Mouse (Mus musculus): ENCODE data around the gene Aig1.

Gene Aig1

GRCm38 (mm10) chr10:13861115-13861909 is 7.5 kb downstream of the Aig1 start:
- TF ChIP-seq GATA4 (IDR thresholded peaks at IDR 0.05; ENCODE audit: insufficient replicate concordance, low read length): no peak

- no peak for TF ChIP-seq GATA4 (IDR thresholded peaks at IDR 0.05; ENCODE audit: insufficient replicate concordance, low read length)
Observed at GRCm38 (mm10) chr10:13856438-13856837, 12.3 kb downstream of the Aig1 start.

DNA sequence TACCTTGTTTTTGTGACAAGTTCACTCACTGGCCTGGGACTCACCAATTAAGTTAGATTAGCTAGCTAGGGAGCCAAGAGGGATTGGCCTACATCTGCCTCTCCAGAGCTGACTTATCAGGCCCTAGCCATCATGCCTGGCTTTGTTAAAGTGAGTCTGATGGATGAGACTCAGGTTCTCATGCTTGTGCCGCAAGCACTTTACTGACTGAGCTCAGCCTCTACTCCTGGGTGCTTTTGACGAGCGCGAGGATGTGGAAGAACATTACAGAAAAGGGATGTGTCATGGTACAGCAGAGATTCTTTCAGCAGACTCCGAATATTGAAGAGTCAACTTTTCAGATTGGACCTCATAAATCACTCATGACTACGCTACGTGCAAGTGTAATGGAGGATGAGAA is 12.8 kb downstream of the Aig1 start:
- TF ChIP-seq GATA4 (IDR thresholded peaks at IDR 0.05; ENCODE audit: insufficient replicate concordance, low read length): no peak

GRCm38 (mm10) chr10:13855111-13855510 is 13.7 kb downstream of the Aig1 start:
- TF ChIP-seq GATA4 (IDR thresholded peaks at IDR 0.05; ENCODE audit: insufficient replicate concordance, low read length): no peak

DNA sequence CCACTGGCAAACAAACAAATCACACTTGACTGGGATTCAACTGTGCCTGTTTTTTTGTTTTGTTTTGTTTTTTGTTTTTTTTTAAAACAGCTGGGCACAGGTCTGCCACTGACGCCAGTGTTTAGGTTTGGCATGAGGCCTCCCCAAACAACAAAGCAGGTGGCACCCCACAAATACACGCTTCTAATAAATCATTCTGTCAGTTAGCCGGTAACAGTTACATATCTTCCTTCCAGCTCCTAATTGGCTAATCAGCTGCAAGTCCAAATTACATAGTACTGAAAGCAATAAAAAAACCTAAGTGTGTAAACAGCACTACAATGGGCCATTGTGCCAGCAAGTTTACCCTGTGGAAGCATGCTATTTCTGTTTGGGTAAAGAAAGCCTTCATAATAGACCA is 18.7 kb downstream of the Aig1 start:
- TF ChIP-seq GATA4 (IDR thresholded peaks at IDR 0.05; ENCODE audit: insufficient replicate concordance, low read length): no peak

GRCm38 (mm10) chr10:13849205-13849604 is 19.6 kb downstream of the Aig1 start:
- no peak for TF ChIP-seq GATA4 (IDR thresholded peaks at IDR 0.05; ENCODE audit: insufficient replicate concordance, low read length)

GRCm38 (mm10) chr10:13844864-13845263 is 23.9 kb downstream of the Aig1 start:
- TF ChIP-seq GATA4 (IDR thresholded peaks at IDR 0.05; ENCODE audit: insufficient replicate concordance, low read length): no peak

DNA sequence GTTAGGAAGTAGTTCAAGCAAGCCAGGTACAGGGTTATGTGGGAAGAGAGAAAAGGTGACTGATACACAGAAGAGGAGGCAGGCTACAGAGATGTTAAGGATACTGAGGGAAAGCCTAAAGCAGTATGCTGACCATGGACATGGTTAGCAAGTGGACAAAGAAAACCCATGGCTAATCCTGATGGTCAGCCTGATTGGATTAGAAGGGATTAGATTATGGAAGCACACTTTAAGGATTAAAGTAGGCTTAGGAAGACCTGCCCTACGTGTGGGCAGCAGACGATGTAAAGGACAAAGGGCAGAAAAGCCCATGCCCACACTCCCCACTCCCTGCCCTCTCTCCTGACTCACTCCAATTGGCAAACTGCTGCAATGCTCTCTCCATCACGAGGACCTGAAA is 25.0 kb downstream of the Aig1 start:
- TF ChIP-seq GATA4 (IDR thresholded peaks at IDR 0.05; ENCODE audit: insufficient replicate concordance, low read length): no peak

DNA sequence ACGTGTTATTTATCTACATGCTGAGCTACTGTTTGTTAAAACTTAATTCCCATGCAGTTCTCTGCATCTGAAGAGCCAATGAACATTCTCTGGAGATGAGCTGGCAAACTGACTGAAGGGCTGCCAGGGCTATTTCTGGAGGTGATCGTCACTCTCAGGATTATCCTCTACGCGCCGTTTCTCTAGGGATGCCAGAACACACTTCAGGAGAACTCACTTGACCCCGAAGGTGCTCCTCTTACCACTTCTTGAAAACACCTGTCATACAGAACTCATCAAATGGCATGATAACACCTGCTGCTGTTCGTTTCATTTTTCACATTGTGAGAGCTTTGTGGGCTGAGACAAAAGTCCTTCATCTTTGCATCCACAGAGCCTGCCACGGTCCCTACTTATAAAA is 25.9 kb downstream of the Aig1 start:
- TF ChIP-seq GATA4 (IDR thresholded peaks at IDR 0.05; ENCODE audit: insufficient replicate concordance, low read length): no peak

DNA sequence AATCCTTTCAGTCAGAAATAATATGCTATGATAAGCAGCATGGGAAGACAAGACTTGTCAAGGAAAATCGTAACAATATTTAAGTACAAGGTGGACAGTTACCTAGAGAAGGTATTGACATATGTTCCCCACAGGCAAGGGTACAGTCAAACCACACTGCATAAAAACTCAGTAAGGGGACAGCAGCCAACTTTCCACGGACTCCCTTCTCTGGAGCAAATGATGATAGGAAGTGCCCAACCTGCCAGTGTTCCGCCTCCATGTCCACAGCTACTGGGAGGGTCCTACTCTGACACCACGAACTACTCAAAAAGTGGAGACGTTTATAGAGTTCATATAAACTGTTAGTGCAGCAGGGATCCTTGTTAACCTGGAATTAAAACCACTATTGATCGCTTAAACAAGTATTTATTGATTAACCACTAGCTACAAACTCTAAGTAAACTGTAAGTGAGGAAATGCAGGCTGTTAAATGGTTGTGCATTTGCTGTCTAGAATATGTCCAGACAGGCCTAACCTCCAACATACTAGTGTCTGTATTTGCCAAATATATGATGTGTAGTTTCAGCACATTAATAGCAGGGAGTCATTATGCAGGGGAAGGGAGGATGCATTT is 30.2 kb downstream of the Aig1 start:
- TF ChIP-seq GATA4 (IDR thresholded peaks at IDR 0.05; ENCODE audit: insufficient replicate concordance, low read length): no peak

DNA sequence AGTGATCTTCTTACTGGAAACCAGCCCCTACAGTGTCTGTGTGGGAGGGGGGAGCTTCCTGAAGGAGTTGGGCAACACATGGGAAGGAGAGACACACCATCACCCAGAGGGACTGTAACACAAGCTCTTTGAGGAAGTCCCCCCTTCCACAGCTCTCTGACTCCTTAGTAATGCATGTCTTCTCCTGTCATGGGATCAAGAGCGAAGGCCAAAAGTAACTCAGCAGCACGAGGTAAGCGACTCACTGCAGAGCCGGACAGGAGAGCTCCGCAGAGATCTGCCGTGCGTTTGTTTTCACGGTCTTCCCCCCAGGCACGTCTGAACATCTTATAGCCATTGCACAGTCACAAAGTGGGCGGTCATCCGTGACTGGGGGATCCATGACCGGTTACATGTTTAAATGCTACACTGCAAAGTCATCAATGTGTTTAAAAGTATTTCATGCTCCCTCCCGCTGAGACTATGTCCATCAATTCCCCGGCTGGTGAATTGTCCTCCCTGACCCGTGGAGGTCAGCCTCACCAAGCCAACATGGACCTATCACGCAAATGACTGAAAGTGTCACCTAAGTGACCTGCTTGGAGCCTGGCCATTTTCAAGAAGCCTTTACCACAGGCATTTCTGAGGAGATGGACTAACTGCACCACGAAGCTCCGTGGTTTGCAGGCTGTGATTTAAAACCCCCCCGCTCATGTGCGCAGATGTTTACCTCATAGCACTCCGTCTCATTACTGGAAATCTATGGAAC is 30.9 kb downstream of the Aig1 start:
- no peak for TF ChIP-seq GATA4 (IDR thresholded peaks at IDR 0.05; ENCODE audit: insufficient replicate concordance, low read length)

- no peak for TF ChIP-seq GATA4 (IDR thresholded peaks at IDR 0.05; ENCODE audit: insufficient replicate concordance, low read length)
Observed at GRCm38 (mm10) chr10:13836956-13837355, 31.8 kb downstream of the Aig1 start.

DNA sequence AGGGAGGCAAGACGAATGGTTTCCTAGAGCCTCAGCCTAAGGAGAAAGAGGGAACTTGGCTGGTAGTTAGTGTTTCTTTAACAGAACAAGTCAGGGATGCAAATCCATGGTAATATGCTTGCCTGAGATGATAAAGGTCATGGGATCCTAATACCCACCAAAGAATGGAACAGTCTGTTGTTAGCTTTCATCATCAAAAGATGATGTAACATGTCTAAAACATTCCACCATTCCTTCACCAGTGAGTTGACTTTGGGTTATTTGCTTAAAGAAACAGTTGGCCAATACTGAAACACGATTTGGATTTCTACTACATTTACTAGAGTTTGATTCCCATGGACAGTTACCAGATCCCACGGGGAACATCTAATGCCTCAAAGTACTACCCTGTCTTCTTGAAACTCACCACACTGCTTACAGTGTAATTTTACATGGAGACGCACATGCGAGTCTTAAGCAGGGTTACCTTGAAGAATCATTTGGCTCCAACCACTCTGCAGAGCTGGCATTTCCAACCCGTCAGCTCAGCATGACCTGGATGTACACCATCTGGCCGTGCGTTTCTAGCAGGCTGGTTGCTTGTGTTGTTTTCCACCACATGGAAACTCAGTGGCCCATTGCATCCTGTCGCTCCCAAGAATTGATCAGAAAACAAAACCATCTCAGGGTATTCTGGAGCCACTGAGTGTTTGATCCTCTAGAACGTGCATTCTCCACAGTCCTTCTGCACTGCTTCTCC is 32.9 kb downstream of the Aig1 start:
- no peak for TF ChIP-seq GATA4 (IDR thresholded peaks at IDR 0.05; ENCODE audit: insufficient replicate concordance, low read length)

DNA sequence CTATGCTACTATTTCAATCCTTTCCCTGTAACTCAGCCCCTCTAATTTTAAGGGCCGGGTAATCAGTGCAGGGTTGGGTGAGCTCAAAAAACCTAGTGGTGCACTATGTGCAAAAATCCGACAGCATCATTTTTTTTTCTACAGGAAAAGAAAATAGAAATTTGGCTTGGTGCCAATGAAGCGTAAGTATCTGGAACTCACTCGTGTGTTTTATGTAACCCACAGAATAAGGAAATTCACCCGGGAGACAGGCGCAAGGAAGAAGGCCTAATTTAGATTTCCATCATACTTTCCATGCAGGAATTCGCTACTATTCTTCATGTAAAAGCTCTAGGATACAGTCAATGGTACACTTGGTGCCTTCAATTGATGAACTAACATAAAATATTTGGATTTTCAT is 34.7 kb downstream of the Aig1 start:
- no peak for TF ChIP-seq GATA4 (IDR thresholded peaks at IDR 0.05; ENCODE audit: insufficient replicate concordance, low read length)

GRCm38 (mm10) chr10:13833066-13833566 is 35.7 kb downstream of the Aig1 start:
- TF ChIP-seq GATA4 (IDR thresholded peaks at IDR 0.05; ENCODE audit: insufficient replicate concordance, low read length): no peak

Data from liver, adult (tissue).